Mouse (Mus musculus): ENCODE measurements around the gene Cbx8. TPM values are rescaled to one million over a fixed set of nuclear protein-coding genes. Genes with fewer than 3 reads are reported as not detected.

Cbx8 gene
- total RNA-seq, 2 experiments from 2014 or later = 2.3 to 4.7 TPM

DNA sequence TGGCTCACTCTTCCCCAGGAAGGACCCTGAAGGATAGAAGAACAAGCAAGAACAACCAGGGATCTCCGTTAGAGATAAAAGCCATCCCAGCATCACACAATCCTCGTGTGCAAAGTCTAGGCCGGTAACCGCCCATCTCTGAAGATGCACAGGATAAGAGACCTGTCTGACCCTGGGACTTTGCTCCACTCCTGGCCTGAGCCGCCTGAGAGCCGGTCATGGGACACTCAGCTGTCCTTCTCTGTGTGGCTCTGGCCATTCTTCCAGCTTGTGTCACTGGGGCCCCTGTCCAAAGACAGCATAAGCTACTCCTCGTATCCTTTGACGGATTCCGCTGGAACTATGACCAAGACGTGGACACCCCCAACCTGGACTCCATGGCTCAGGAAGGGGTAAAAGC, 52.8 kb downstream of the Cbx8 start, which contains the start of gene Enpp7:
Gene Enpp7, plus strand, starts transcription at position 190 of the 400 bp plus-strand sequence.
- no peak for DNase-seq

Other genes with a start within 250 kb of the Cbx8 start
- under 1 TPM; 0.26 to 0.63 TPM for gene Rbfox3, start 129.4 kb downstream of the Cbx8 start, total RNA-seq (2021)
- gene Enpp7, start 52.8 kb downstream of the Cbx8 start, total RNA-seq (2021) = not detected
- gene Cbx2, start 18.0 kb downstream of the Cbx8 start, total RNA-seq (2021) = 1 to 10 TPM; 2.3 to 3.0 TPM
- gene Cbx4, start 45.3 kb upstream of the Cbx8 start, total RNA-seq (2021) = 1 to 10 TPM; 6.2 to 9.1 TPM
- 10 to 100 TPM; 17.0 to 17.8 TPM for gene Tbc1d16, start 187.5 kb upstream of the Cbx8 start, total RNA-seq (2021)
- gene Ccdc40, start 187.6 kb upstream of the Cbx8 start, total RNA-seq (2021) = under 1 TPM in 1 of 2 experiments, not detected in 1; 0.31 TPM
- gene Gaa, start 226.9 kb upstream of the Cbx8 start, total RNA-seq (2021) = 10 to 100 TPM; 67.7 to 78.6 TPM

All from gastrocnemius, postnatal 10 days (tissue).